Mouse (Mus musculus) spleen, postnatal 4 days (tissue): ENCODE measurements at regions not wholly inside any gene's neighbourhood (a gene's known extent, or its start where the extent isn't known, plus 50 kb on each side); places are given as distances from the start of the nearest gene placed in this dataset.
A peak's percentile ranks its signal among the peaks of the same experiment; 100 is the strongest.

Experiments
- DNase-seq, 2 experiments: peaks; one replicate each; pipeline ENCODE4 v3.0.0; 2022; ENCODE audit warnings: low spot score in 2 of 2

- no peak for DNase-seq
Observed at GRCm38 (mm10) chr9:52301521-52301920, 133.1 kb upstream of the Zc3h12c start.

- DNase-seq = no peak
Observed at GRCm38 (mm10) chr9:52298329-52298728, 130.0 kb upstream of the Zc3h12c start.

- no peak for DNase-seq
Observed at GRCm38 (mm10) chr9:52294699-52295098, 126.3 kb upstream of the Zc3h12c start.

- no peak for DNase-seq
Observed at GRCm38 (mm10) chr9:52289069-52289468, 120.7 kb upstream of the Zc3h12c start.

- no peak for DNase-seq
Observed at GRCm38 (mm10) chr9:52287761-52288275, 119.4 kb upstream of the Zc3h12c start.

- DNase-seq = peak; percentile 47 to 81
Observed at GRCm38 (mm10) chr9:52287246-52287651, 118.9 kb upstream of the Zc3h12c start.

- DNase-seq = no peak
Observed at GRCm38 (mm10) chr9:52286104-52286503, 117.7 kb upstream of the Zc3h12c start.

GRCm38 (mm10) chr9:52283558-52283957, 115.2 kb upstream of the Zc3h12c start:
- no peak for DNase-seq

GRCm38 (mm10) chr9:52280995-52281394, 112.6 kb upstream of the Zc3h12c start:
- DNase-seq = no peak

- DNase-seq = no peak
Observed at GRCm38 (mm10) chr9:52280556-52280955, 112.2 kb upstream of the Zc3h12c start.

GRCm38 (mm10) chr9:52278701-52279023, 110.3 kb upstream of the Zc3h12c start:
- no peak for DNase-seq

- no peak for DNase-seq
Observed at GRCm38 (mm10) chr9:52277954-52278700, 109.8 kb upstream of the Zc3h12c start.

- DNase-seq = no peak
Observed at GRCm38 (mm10) chr9:52273994-52274393, 105.6 kb upstream of the Zc3h12c start.

- DNase-seq = no peak
Observed at GRCm38 (mm10) chr9:52272668-52273067, 104.3 kb upstream of the Zc3h12c start.

- peak in 1 of 2 experiments; percentile 14 for DNase-seq
Observed at GRCm38 (mm10) chr9:52271345-52272116, 103.2 kb upstream of the Zc3h12c start.

GRCm38 (mm10) chr9:52261538-52261937, 93.2 kb upstream of the Zc3h12c start:
- DNase-seq = no peak

GRCm38 (mm10) chr9:52259459-52259858, 91.1 kb upstream of the Zc3h12c start:
- no peak for DNase-seq

GRCm38 (mm10) chr9:52255692-52256091, 87.3 kb upstream of the Zc3h12c start:
- DNase-seq = no peak

GRCm38 (mm10) chr9:52254475-52254874, 86.1 kb upstream of the Zc3h12c start:
- no peak for DNase-seq

- no peak for DNase-seq
Observed at GRCm38 (mm10) chr9:52251455-52251854, 83.1 kb upstream of the Zc3h12c start.

- DNase-seq = no peak
Observed at GRCm38 (mm10) chr9:52246712-52247111, 78.3 kb upstream of the Zc3h12c start.

GRCm38 (mm10) chr9:52244081-52244480, 75.7 kb upstream of the Zc3h12c start:
- no peak for DNase-seq

GRCm38 (mm10) chr9:52243032-52243431, 74.7 kb upstream of the Zc3h12c start:
- DNase-seq = no peak
